Mouse (Mus musculus) right cerebral cortex, postnatal 10 days (tissue): ENCODE data around the gene Astn2.

Experiments used
- DNase-seq, 2 experiments: peaks; one replicate each; pipeline ENCODE4 v3.0.0; 2021; ENCODE audit warnings: low spot score in 2 of 2

Astn2 gene

GRCm38 (mm10) chr4:65678929-65679328, 725.5 kb downstream of the Astn2 start:
- peak in 1 of 2 experiments; percentile 38 for DNase-seq

DNA sequence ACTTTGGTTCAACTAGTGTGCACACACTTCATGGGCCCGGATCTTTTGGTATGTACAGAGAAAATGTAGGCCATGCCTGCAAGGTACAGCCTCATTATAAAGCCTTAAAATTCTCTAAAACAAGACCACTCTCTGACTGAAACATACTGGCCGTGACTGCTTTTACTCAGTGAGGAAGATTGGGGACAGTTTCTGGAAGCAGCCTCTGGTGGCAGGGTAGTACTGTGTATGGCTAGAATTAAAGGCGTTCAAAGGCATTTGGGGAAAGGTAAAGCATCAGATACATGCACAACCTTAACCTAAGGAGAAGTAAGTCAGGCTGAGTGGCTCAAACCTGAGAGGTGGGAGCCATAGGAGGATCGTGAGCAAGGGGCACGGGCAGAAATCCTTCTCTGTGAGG, 725.9 kb downstream of the Astn2 start:
- DNase-seq: no peak

DNA sequence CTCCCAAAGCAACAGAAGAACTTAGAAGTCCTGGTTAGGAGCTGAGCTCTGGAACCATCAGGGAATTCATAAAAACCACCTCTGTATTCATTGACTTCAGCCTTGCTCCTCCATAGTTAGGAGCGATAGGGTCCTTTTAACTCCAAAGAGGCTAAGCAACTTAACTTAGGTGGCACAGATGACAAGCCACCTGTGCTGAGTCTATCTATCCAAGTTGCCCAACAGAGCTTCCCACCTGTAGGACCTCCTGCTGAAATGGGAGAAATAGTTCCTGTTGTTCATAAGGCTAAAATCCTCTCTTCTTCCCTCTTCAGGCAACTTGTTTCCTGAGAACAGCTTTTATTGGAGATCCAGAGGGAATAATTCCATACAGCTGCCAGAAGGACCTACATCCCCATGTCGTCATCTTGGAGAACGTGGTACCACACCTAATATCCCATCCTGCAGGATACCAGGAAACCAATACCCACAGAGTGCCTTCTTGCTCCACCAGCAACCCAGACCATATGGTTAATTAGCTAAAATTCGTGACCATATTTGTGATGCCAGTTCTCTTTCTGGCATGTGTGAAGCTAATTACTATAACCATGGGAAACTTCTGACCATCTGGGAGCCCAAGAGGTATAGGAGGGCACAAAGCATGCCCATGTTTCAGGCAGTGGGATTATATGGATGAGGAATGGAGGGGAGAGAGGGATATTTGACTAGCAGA, 730.0 kb downstream of the Astn2 start:
- no peak for DNase-seq

GRCm38 (mm10) chr4:65673418-65673933, 730.9 kb downstream of the Astn2 start:
- DNase-seq: no peak

DNA sequence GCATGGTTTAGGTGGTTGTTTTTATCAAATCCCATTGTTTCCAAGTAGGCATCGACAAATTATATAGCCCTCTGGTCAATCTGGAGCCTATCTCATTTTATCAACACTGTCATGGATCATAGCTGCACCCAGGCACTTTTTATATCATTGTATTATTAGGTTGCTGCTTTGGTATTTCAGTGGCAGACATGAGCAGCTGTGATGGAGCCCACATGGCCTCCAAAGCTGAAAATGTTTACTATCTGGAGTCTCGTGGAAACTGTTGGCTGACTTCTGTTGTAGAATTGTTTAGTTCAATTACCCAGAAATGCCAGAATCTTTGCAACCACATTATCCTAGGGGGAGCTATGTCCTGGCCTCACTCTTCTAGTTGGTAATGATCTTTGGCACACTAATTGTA, 732.1 kb downstream of the Astn2 start:
- DNase-seq: no peak

- DNase-seq: no peak
Measured at GRCm38 (mm10) chr4:65671585-65672184, 732.7 kb downstream of the Astn2 start.

- no peak for DNase-seq
Measured at GRCm38 (mm10) chr4:65667030-65667610, 737.3 kb downstream of the Astn2 start.

GRCm38 (mm10) chr4:65663176-65663575, 741.2 kb downstream of the Astn2 start:
- DNase-seq: no peak

DNA sequence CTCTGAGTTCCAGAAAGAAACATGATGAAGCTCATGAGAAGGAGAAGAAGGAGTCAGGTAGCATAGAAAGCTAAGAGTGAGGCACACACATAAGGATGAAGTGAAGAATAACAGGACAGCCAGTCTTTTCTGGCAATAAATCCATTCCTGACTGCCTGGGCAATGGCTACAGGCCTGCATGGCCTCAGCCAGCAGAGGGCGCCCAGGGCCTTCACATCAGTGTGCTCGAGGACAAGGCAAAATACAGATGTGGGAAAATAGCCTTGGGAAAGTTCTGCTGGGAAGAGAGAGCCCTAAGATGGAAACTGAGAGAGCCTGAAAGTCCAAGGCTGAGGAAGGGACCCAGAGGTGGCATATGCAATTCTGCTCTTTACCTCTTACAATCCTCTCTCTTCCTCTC, 749.7 kb downstream of the Astn2 start:
- DNase-seq: peak; percentile 84 to 90

- no peak for DNase-seq
Measured at GRCm38 (mm10) chr4:65642611-65643010, 761.8 kb downstream of the Astn2 start.

DNA sequence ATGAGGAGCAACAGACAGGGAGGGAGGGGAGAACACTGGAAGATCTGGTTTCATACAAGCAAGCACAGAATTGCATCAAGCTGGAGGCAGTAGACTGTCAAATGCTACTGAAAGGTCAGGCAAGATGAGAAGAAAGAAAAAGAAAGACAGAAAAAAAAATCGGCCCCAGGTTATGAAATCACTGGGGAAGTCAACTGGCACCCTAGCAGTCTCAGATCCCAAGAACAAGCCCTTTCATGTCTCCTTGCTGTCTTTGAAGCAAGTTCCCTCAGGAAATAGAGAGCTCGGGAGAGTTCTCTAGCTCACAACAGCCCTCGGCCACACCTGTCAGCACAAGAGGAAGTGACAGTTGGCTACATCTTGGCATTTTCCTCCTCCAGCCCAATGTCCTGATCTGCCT, 766.2 kb downstream of the Astn2 start:
- no peak for DNase-seq

- DNase-seq: no peak
Measured at GRCm38 (mm10) chr4:65620125-65620524, 784.3 kb downstream of the Astn2 start.

- no peak for DNase-seq
Measured at GRCm38 (mm10) chr4:65613135-65613534, 791.3 kb downstream of the Astn2 start.

GRCm38 (mm10) chr4:65610896-65611295, 793.5 kb downstream of the Astn2 start:
- DNase-seq: peak in 1 of 2 experiments; percentile 57

DNA sequence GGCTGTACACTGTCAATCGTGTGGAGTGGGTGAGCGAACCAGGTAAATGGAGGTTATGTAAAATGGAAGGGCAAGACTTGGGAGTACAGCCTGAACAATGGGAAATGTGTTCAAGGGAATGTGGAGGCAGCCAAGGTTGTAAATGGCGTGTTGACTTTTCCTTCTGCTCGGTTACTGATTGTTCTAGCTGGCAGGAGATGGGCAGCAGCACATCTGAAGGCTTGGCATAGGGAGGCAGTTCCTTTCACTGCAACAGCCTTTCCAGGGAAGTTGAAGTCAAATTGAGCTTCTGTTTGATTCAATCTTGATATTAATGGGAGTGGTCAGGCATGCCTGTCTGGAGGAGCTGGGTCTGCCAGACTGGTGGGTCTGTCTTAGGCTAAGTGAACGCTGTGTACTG, 794.1 kb downstream of the Astn2 start:
- no peak for DNase-seq

GRCm38 (mm10) chr4:65608112-65608511, 796.3 kb downstream of the Astn2 start:
- no peak for DNase-seq

DNA sequence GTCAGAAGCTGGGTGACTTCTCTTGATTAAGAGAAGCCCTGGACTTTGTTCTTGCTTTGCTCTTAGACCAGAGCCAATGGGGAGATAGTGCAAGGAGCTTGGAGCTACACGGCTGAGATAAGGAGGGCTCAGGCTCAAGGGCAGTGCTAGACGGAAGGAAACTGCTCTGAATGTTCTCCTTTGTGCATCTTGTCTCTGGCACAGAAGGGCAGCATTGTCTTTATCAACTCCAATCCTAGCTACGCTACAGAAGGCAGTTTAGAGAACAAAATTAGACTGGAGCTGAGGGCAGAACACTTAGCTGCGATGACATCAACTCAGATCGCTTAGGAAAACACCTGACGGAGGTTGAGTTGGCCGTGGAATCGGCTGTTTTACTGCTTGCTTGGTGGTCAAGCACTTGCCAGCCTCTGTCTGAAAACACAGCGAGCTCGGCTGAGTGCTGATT, 797.2 kb downstream of the Astn2 start:
- DNase-seq: no peak

GRCm38 (mm10) chr4:65605151-65605702, 799.2 kb downstream of the Astn2 start:
- no peak for DNase-seq

DNA sequence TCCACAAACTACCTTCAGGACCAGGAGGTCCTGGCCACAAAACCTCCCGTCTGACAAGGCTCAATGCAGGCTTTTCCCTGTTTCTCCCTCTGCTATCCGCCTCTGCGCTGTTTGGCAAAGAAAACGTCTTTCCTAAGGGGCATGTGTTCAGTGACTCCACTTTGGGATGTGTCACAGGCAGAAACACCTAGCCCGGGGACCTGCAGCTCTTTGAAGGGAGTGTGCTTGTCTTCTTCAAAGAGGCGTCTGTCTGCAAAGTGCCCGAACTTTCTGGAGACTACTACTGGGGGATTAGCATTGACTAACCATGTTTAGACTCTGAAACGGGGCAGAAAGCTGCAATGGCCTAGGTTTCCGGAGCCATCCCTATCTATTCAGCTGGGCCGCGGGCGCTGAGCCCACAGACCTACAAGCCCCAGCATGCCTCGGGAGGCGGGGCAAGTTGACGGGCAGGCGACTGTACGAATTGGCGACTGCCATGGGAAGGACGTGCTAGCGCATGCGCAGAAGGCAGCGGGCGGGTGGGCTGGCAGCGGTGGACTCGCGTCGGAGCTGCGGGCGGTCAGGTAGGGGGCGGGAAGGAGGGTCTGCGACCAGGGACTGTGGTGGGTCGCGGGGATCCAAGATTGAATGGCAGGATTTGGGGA, 799.8 kb downstream of the Astn2 start, which contains the start of gene Trim32:
Gene Trim32 (plus strand): TSS at position 483 of the 647 bp plus-strand sequence.
- DNase-seq: peak; percentile 98 to 100

GRCm38 (mm10) chr4:65594601-65595369, 809.6 kb downstream of the Astn2 start:
- DNase-seq: no peak

DNA sequence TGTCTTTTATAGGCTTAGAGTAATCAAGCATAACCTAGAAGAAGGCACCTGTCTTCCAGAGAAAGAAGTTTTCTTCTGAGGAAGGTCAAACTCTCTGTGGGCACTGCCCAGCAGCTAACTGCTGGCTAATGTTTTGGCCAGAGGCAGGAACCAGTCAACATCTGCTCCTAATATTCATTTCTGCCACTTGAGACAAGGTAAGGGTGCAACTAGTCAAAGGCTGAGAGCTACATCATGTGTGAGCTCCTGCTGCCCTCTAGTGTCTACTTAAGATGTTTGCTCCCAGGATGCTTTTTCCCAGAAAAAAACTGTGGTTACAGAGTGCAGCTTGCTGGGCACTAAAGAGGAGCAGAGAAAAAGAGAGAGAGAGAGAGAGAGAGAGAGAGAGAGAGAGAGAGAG, 814.6 kb downstream of the Astn2 start:
- peak; percentile 42 to 50 for DNase-seq
